ENCODE assay signal across 18 mouse cellular contexts in the genomic region with DNA sequence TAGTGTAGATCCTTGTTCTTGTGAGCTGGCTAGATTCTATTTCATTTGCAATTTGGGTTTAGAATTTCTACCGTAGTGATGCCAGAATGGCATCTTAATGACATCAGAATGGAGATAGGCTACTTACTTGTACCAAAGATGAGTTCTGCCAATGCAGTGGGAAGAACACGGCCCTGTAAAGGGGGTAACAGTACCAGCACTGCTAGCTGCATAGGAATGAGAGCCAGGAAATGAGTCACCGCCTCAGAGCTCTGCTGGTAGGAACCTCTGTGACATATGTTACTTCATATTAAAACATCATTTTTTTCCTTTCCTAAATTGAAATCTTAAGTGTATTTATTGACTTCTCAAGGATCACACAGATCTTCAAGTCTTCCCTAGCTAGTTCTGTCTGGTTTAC.
DNase-seq lines count a peak whose midpoint lies in the region; ATAC-seq and TF ChIP-seq lines count a peak whose summit lies in the region.
"Had no signal": no experiment of that assay in that cellular context is flagged by ENCODE, and none has a peak within 500 bp of the region (broad histone marks: within the 10 kb centered on the region; RNA-seq: fewer than 3 reads in every experiment).

No protein-coding gene starts in this region.

- no peaks in the 10 kb centered on the region for H3K79me2 ChIP-seq in MEL (ENCODE audit: control insufficient read depth, insufficient read depth, low read length, poor library complexity)

- H3K27me3 ChIP-seq in forebrain, embryonic 16.5 days (replicated peaks; ENCODE audit: control insufficient read depth, insufficient read depth, low read length), result no peaks in the 10 kb centered on the region
- H3K27me3 ChIP-seq in forebrain, embryonic 12.5 days, result no peaks in the 10 kb centered on the region
- H3K27me3 ChIP-seq in MEL (ENCODE audit: control insufficient read depth in 1 of 2, insufficient read depth in 2 of 2, low read length in 2 of 2), result no peaks in the 10 kb centered on the region
- H3K27me3 ChIP-seq: limb, embryonic 15.5 days; midbrain, embryonic 12.5 days; Patski had no signal

- no peak for TF ChIP-seq CTCF in MEL (IDR thresholded peaks at IDR 0.05 in 2 of 3, conservative IDR thresholded peaks at IDR 0.05 in 1 of 3; ENCODE audit: control insufficient read depth in 1 of 3, insufficient read depth in 1 of 3, low read depth in 2 of 3, low read length in 3 of 3, poor library complexity in 1 of 3, severe bottlenecking in 1 of 3)

- intact Hi-C loops in left cerebral cortex, postnatal 4 days (cut with DNase I), result no loop called here

- peak; percentile 25 to 42 for DNase-seq in left cerebral cortex, adult 18-20 months (ENCODE audit: low spot score in 2 of 2)
- DNase-seq in left cerebral cortex, postnatal 4 days, result no peak
- peak; percentile 23 for DNase-seq in MEL (ENCODE audit: low read depth, low spot score)
- peak; percentile 38 for DNase-seq in fibroblast of lung, adult 2 months (ENCODE audit: low read depth)
- no peak for DNase-seq in kidney, postnatal 25 days
- no peak for DNase-seq in urinary bladder, postnatal 14 days (ENCODE audit: low spot score)
- DNase-seq: cerebellum, adult 11 months; gastrocnemius, postnatal 10 days; heart, postnatal 10 days; kidney, postnatal 10 days; liver, postnatal 0 days had no signal

- TF ChIP-seq EP300 in MEL (IDR thresholded peaks at IDR 0.05; ENCODE audit: low read depth in 1 of 2, low read length in 2 of 2), result no peak

- ATAC-seq in forebrain, embryonic 16.5 days, result peak; percentile 66
- ATAC-seq in forebrain, embryonic 12.5 days (ENCODE audit: low FRiP score), result no peak
- ATAC-seq: intestine, postnatal 0 days; liver, postnatal 0 days; Patski had no signal

- H3K4me1 ChIP-seq in forebrain, embryonic 16.5 days (replicated peaks; ENCODE audit: control insufficient read depth, insufficient read depth, low read length), result peaks cover 11% of the 10 kb centered on the region
- peaks cover 9% of the 10 kb centered on the region for H3K4me1 ChIP-seq in forebrain, embryonic 12.5 days
- H3K4me1 ChIP-seq in MEL (ENCODE audit: control insufficient read depth in 1 of 2, insufficient read depth in 2 of 2, low read length in 2 of 2), result no peaks in the 10 kb centered on the region
- H3K4me1 ChIP-seq: limb, embryonic 15.5 days had no signal

- H3K4me2 ChIP-seq in forebrain, embryonic 16.5 days (ENCODE audit: low read length), result no peak overlapping the region
- H3K4me2 ChIP-seq in forebrain, embryonic 12.5 days, result no peak overlapping the region
- H3K4me2 ChIP-seq: hindbrain, embryonic 14.5 days; limb, embryonic 15.5 days; midbrain, embryonic 12.5 days had no signal

- 36% methylated on average over 3 of the region's 3 CpGs for WGBS in forebrain, embryonic 16.5 days
- 85% methylated on average over 3 of the region's 3 CpGs for WGBS in forebrain, embryonic 12.5 days

- no peaks in the 10 kb centered on the region for H3K36me3 ChIP-seq in forebrain, embryonic 16.5 days (ENCODE audit: control insufficient read depth, insufficient read depth)
- no peaks in the 10 kb centered on the region for H3K36me3 ChIP-seq in forebrain, embryonic 12.5 days (replicated peaks)
- no peaks in the 10 kb centered on the region for H3K36me3 ChIP-seq in MEL (ENCODE audit: control insufficient read depth in 1 of 2, insufficient read depth in 2 of 2, low read length in 2 of 2)
- H3K36me3 ChIP-seq: midbrain, embryonic 12.5 days had no signal

- no peak for TF ChIP-seq RAD21 in MEL (IDR thresholded peaks at IDR 0.05; ENCODE audit: low read depth, low read length)

- H3K4me3 ChIP-seq in forebrain, embryonic 16.5 days (replicated peaks; ENCODE audit: low read length), result no peak overlapping the region
- no peak overlapping the region for H3K4me3 ChIP-seq in forebrain, embryonic 12.5 days (replicated peaks)
- H3K4me3 ChIP-seq in MEL (ENCODE audit: control insufficient read depth in 1 of 2, insufficient read depth in 1 of 2, low read depth in 2 of 2, low read length in 2 of 2), result no peak overlapping the region
- H3K4me3 ChIP-seq: limb, embryonic 15.5 days; midbrain, embryonic 12.5 days had no signal

- H3K27ac ChIP-seq in forebrain, embryonic 16.5 days (ENCODE audit: low read length), result no peak overlapping the region
- no peak overlapping the region for H3K27ac ChIP-seq in forebrain, embryonic 12.5 days
- H3K27ac ChIP-seq in MEL (ENCODE audit: control insufficient read depth, low read depth, low read length), result no peak overlapping the region
- H3K27ac ChIP-seq: hindbrain, embryonic 14.5 days; limb, embryonic 15.5 days; midbrain, embryonic 12.5 days had no signal

- no peaks in the 10 kb centered on the region for H3K9me3 ChIP-seq in forebrain, embryonic 16.5 days (ENCODE audit: control insufficient read depth, low read length)
- no peaks in the 10 kb centered on the region for H3K9me3 ChIP-seq in forebrain, embryonic 12.5 days
- H3K9me3 ChIP-seq in MEL (replicated peaks; ENCODE audit: insufficient read depth, low read length), result no peaks in the 10 kb centered on the region
- H3K9me3 ChIP-seq: limb, embryonic 15.5 days; midbrain, embryonic 12.5 days had no signal

- H3K9ac ChIP-seq in forebrain, embryonic 16.5 days (replicated peaks; ENCODE audit: low read depth, low read length), result no peak overlapping the region
- no peak overlapping the region for H3K9ac ChIP-seq in forebrain, embryonic 12.5 days
- no peak overlapping the region for H3K9ac ChIP-seq in MEL (ENCODE audit: control insufficient read depth, low read depth, low read length, poor library complexity, severe bottlenecking)
- H3K9ac ChIP-seq: hindbrain, embryonic 14.5 days; limb, embryonic 15.5 days; liver, postnatal 0 days; midbrain, embryonic 12.5 days had no signal

- TF ChIP-seq POLR2A in MEL (IDR thresholded peaks at IDR 0.05; ENCODE audit: control insufficient read depth in 1 of 2, insufficient read depth in 1 of 2, low read depth in 1 of 2, low read length in 2 of 2, poor library complexity in 1 of 2), result no peak

TF ChIP-seq in MEL, 35 proteins besides CTCF, POLR2A, EP300 and RAD21:
- TF ChIP-seq ZNF384 (IDR thresholded peaks at IDR 0.05; ENCODE audit: low read depth, low read length) (no peak), UBTF (IDR thresholded peaks at IDR 0.05; ENCODE audit: borderline replicate concordance, insufficient read depth, low read depth, low read length) (no peak), MXI1 (IDR thresholded peaks at IDR 0.05; ENCODE audit: low read depth, low read length) (no peak), NRF1 (IDR thresholded peaks at IDR 0.05; ENCODE audit: insufficient read depth, low read depth, low read length, poor library complexity, severe bottlenecking) (no peak), MAFK (IDR thresholded peaks at IDR 0.05; ENCODE audit: borderline replicate concordance, low read depth, low read length) (no peak), ZMIZ1 (IDR thresholded peaks at IDR 0.05; ENCODE audit: low read depth, low read length) (no peak), ZC3H11A (IDR thresholded peaks at IDR 0.05; ENCODE audit: low read depth, low read length) (no peak), MEF2A (IDR thresholded peaks at IDR 0.05; ENCODE audit: extremely low read depth, insufficient replicate concordance, low read depth, low read length, poor library complexity, severe bottlenecking) (no peak), MAZ (IDR thresholded peaks at IDR 0.05; ENCODE audit: low read depth, low read length) (no peak), RCOR1 (IDR thresholded peaks at IDR 0.05; ENCODE audit: low read depth, low read length) (no peak), MYB (IDR thresholded peaks at IDR 0.05; ENCODE audit: low read depth, low read length) (no peak), NELFE (IDR thresholded peaks at IDR 0.05; ENCODE audit: low read depth, low read length) (no peak), ETS1 (IDR thresholded peaks at IDR 0.05; ENCODE audit: low read depth, low read length) (no peak), GABPA (IDR thresholded peaks at IDR 0.05; ENCODE audit: low read depth, low read length) (no peak), TCF12 (IDR thresholded peaks at IDR 0.05; ENCODE audit: low read depth, low read length) (no peak), ZKSCAN1 (IDR thresholded peaks at IDR 0.05; ENCODE audit: low read depth, low read length) (no peak)
TF ChIP-seq in MEL: peak in this region for 0.

Comparison
In these comparisons a context has a peak if more than half of its experiments do, and no peak if none do; other contexts are left out.
1. DNase-seq: peak in left cerebral cortex, adult 18-20 months (2 of 2), MEL (single experiment) and fibroblast of lung, adult 2 months (single experiment); none in left cerebral cortex, postnatal 4 days (single experiment), kidney, postnatal 25 days (0 of 2) and urinary bladder, postnatal 14 days (single experiment).